Mouse (Mus musculus): Measurements from ENCODE around the gene Btnl10.

- TF ChIP-seq POLR2A (IDR thresholded peaks at IDR 0.05; ENCODE audit: borderline replicate concordance, extremely low read depth, low read depth, low read length) (no peak; the same call in 1 of the 2 replicates), CTCF (IDR thresholded peaks at IDR 0.05; ENCODE audit: insufficient read depth, low read length) (no peak)
These were observed 42.3 kb downstream of the Btnl10 start for GRCm38 (mm10) chr11:58959921-58960465.

Measured in lung, adult 2 months (tissue).